Mouse (Mus musculus): ENCODE results near the gene Tubb2b.
A peak's percentile ranks its signal among the peaks of the same experiment; 100 is the strongest.

Tubb2b gene

DNA sequence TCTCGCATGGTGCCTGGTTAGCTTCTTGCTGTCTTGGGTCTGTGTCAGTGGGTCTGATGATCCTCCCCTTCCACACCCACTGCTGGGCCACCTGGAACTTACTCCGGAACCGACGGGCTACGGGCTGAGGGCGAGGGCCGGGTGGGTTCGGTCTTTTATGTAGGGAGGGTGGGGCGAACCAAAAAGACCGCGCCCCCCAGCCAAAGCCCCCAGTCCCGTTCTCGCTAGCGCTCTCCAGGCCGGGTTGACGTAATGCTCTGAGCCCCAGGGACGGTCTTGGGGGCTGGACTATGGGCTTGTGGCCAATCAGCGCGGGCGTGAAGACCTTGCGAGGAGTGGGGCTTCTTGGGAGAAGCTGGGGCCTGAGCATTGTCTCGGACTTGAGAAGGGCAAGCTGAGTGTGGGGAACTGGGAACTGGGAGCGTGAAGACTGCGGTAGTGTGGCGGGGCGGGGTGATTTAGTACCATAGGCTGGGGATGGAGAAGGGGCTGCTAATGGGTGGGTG lies at the start of gene Tubb2b:
Gene Tubb2b, minus strand, starts transcription at position 241 of the 506 bp plus-strand sequence.
- DNase-seq (ENCODE audit: low spot score) = peak; percentile 88

DNA sequence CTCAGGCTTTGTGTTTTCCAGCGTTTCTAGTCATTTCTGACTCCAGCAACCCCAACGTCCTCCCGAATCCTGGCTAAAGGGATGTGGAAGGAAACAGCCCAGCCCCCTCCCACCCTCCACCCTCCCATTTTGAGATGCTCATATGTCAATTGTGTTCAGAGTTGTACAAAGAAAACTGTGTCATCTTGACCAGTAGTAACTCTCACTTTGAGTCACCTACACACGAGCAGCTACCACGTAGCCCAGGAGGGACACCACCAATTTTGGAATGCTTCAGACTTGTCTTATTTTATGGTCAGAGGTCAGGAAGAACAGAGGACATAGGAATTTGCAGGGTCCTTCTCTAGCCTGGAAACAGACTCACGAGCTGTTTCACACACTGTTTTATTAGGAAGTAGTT lies 43.8 kb upstream of the Tubb2b start:
- DNase-seq (ENCODE audit: low spot score) = no peak

DNA sequence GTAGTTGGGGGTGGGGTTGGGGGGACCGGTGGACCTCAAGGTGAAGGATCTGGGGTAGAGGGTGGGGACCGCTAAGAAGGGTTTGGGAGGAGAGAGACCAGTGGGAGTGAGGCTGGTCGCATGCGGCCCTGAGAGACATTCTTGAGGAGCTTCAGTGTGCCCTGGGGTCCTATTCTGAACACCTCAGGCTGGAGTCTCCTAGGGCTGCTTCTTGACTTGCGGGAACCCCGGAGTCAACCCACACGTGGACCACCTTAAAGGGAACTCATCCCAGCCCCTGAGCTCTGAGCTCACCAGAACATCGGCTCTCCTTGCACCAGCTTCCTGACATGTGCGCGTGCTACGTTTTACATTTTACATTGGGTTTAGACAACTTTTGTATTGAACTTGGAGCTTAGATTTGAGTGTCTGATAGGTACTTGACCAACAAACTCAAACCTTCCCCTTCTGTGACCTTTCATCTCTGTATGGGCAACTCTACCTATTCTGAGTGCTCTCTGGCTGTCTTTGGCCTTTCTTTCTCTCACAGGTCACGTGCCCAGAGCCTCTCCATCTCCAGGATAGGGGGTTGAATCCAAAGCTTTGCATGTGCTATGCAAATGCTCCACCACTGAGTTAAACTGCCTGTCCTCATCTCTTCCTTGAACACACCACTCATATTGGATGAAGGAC lies 33.2 kb upstream of the Tubb2b start:
- no peak for DNase-seq (ENCODE audit: low spot score)

DNA sequence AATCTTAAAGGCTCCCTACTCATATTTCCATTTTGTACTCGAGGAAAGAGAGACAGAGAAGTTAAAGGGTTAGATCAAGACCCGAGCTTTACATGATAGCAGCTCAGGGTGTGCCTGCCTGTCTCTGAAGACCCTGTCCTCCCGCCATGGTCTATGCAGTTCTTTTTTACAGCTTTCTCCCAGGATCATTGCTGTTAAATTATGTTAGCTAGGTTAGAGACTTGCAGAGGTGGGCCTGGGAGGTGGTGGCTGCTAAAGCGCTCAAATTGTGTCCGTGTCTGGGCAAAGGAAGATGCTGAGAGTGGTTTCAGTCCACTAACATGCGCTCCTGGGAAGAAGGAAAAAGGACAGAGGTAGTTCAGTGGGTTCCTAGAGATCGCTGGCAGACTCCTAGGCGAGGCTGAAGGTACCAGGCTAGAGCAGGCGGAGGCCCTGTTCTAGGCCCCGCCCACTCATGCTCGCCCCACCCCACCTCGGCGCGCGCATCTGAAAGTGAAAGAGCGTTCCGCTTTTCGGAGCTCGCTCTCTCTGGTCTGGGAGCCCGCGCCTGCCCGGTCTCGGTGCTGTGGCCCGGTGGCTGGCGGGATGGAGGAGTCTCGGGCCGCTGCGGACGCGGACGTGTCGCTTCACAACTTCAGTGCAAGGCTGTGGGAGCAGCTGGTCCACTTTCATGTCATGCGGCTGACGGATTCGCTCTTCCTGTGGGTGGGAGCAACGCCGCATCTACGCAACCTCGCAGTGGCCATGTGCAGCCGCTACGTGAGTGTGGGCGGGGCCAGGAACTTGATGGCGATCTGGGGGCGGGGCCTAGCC lies 32.4 kb upstream of the Tubb2b start, which contains the start of gene Psmg4:
Gene Psmg4, plus strand, starts transcription at position 474 of the 813 bp plus-strand sequence.
- DNase-seq (ENCODE audit: low spot score) = peak; percentile 95

DNA sequence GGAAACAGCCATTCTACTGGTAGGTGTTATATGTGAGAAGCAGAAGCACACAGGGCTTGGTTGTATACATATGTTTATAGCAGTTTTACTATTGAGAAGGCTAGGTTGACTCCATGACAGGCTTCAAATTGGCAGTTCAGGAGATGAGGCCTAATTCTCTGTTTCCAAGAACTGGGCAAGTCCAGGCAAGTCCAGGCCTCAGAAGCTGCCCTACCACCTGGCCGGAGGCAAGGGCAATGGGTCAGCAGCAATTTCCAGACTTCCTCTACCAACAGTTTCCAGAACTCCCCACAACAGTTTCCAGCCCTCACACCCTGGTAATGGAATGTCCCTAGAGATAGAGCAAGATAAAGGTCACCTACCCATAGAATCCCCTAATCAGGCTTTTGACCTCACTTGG lies 29.7 kb upstream of the Tubb2b start:
- DNase-seq (ENCODE audit: low spot score) = no peak

DNA sequence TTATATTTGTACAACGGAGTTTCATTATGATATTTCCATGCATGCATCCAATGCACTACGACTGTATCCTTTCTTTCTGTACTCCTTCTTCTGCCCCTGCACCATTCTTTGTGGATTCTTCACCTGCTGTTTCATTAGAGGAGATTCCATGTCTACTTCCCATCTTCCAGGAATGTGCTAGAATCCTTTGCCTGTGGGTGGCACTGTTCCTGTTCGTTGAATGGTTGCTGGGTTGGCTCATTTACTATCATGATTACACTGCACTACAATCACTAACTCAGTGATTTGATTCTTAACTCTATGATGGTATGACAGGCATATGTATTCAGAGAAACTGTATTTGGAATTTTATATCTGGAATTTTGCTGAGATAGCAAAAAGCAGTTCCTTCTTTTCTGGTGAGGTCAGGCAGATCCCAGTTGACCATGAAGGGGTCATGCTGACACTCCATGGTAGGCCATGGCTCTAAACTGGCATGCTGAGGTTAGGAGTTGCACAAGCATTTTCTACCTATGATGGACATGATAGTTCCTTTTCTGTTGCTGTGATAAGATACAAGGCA lies 27.4 kb upstream of the Tubb2b start:
- no peak for DNase-seq (ENCODE audit: low spot score)

DNA sequence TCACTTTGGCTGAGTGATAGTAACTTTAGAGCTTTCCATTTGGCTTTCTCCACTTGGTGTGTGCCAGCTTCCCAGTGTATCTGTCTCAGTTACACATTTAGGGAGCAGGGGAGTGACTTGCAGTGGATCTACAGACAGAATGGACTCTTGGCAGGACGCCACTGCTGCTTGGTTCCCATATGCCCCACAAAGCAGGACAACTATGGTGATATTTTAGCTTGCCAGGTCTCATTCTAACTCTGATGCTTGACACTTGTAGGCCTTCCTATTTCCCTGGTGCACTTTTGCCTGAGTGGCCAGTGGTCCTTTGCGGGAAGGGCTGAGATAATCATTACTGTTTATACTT lies 26.5 kb upstream of the Tubb2b start:
- no peak for DNase-seq (ENCODE audit: low spot score)

DNA sequence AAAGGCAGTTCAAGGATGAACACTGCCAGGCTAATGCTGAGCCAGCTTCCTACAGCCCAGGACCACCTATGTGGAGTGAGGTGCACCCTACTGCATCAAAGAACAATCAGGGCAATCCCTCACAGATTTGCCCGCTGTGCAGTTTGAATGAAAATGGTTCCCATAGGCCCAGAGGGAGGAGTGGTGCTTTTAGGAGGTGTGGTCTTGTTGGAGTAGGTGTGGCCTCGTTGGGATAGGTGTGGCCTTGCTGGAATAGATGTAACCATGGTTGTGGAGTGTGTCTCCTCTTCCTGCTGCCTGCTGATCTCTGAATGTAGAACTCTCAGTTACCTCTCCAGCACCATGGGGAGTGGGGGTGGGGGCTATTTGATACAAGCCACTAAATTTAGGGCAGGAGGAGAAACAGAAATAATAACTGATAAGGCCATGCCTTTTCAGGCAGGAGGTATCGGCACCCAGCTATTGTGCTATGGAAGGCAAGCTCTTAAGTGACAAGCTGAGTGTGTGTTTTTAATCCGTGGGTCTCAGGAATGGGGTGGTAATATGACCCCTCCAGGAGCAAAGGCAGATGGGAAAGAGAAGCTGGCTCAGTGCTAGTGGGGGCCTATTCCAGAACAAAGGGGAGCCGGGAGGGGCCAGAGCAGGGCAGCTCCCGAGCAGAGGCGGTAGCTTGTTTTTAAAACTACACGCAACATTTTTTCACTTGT lies 26.0 kb upstream of the Tubb2b start:
- no peak for DNase-seq (ENCODE audit: low spot score)

DNA sequence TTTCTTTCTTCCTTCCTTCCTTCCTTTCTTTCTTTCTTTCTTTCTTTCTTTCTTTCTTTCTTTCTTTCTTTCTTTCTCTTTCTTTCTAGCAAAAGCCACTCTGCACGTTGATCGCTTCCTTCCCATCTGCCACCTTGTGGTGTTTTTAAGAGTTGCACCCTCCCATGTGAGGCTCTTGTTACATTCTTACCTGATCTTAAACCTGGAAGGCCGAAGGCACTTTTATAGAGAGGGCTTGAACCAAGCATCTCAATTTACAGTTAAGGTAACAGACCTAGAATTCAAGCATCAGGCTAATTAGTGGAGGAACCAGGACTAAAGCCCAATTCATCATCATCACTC lies 24.6 kb upstream of the Tubb2b start:
- no peak for DNase-seq (ENCODE audit: low spot score)

DNA sequence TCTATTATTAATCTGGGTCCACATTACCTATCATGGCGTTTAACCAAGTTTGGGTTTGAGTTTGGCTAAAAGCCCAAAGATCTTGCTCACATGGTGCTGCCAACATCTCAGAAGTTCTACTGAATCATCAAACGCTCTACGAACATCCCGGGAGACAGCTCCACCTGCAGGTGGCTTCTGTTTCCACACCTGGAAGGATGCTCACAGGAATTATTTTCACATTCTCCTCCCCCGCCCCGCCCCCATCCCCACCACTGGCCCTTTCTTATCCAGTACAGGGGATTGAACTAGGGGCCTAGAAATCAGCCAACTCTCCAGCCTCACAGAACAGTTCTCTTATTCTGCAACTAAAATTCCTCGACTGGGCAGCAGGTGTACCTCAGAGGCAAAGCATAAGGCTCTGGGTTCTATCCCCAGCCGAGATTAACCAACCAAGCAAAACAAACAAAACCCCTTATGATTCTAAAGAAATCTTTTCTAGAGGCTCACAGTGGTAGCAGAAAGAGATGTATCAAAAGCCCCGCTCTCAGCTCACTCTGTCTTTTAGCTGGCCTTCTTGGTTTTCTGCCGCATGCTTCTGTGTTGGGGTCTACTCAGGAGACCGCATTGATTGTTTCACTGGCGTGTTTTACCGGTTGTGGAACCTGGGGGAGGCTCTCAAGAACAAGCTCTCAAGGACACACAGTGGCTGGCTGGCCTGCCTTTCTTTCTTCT lies 24.1 kb upstream of the Tubb2b start:
- peak; percentile 58 for DNase-seq (ENCODE audit: low spot score)

DNA sequence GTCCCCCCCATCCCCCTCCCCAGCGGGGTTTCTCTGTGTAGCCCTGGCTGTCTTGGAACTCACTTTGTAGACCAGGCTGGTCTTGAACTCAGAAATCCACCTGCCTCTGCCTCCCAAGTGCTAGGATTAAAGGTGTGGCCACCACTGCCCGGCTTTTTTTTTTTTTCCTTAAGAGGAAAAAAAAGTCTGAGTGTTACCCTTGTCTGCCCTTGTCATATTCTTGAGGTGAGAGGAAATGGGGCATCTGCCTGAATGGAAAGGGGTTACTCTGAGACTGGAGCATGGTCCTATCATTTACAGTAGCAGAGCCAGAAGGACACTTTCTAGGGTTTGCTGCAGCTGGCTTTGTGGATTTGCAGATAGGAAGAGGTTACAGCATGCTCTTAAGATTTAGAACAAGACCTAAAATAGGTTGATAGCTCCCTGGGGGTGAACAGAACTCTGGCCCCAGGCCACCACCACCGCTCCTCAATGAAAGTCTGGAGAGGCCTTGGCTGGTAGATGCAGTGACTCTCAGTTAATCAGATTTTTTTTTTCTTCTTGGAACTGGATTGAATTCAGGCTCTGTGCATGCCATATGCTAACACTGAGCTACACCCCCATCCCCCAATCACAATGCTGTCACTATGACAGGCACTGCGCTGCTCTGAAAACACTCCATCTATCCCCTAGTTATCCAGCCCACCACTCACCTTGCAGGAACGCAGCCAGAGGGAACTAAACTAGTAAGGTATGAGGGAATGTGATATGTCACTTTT lies 23.2 kb upstream of the Tubb2b start:
- DNase-seq (ENCODE audit: low spot score) = no peak

DNA sequence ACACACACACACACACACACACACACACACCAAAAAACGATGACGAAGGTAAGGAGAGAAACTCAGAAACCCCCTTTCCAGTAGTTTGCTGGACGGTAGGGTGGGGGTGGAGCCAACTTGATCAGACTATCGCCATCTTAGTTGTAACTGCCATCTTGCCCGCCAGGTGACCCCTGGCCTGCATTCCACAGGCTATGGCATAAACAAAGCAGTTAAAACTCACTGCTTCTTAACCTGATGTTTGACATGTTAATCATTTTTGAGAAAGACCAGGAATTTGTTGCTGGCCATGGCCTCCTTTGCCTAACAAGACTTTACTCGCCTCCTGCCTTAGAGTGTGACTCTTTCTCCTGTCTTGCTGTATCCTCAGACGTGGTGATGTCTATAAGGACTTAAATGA lies 22.4 kb upstream of the Tubb2b start:
- peak; percentile 50 for DNase-seq (ENCODE audit: low spot score)

DNA sequence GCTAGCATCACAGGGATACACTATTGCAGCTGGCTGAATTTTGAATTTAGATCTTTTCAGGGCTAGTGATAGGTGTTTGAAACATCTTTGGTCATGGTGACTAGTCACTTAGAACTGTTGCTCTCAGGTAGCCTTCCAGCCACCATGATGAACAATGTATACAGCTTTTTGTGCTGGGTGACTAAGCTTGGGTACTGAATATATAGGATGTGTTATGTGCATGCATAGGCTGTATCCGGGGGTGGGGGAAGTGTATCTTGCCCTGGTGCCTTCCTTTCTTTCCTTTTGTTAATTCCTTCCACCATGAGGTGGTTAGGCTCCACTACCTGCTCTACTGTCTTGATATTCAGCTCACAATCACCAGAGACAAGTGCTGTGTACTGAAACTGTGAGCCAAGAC lies 21.2 kb upstream of the Tubb2b start:
- DNase-seq (ENCODE audit: low spot score) = no peak

DNA sequence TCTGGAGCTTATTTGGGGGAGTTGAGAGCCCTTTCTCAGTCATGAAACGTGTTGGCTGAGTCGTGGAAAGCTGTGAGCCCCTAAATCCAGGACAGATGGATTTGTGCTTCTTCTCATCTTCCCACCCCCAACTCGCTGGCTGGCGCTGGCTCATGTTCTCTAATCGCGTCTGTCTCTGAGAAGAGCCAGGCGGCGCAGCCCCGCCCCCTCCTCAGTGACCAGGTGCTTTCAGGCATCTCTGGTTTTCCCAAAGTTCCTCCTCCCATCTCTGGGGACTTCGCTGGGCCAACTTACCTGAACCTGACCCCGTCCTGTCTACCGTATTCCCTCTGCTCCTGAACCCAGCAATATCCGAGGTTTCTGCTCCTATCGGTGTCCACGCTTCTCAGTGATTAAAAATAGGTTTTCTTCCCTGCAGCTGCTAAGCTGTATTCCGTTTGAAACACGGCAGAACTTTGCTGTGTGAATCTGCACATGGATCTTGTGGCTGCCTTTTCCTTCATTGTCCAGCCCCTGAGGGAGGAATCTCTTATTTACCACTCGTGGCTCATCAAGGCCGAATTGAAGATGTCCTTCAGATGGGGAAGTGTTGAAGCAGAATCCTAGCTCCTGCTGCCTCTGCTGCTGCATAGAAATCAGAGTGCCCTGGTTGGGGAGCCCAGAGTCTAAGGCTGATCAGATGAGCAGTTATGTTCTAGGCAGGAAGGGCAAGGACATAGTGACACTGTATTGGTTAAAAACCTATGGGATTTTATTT lies 20.2 kb upstream of the Tubb2b start:
- DNase-seq (ENCODE audit: low spot score) = peak; percentile 56

DNA sequence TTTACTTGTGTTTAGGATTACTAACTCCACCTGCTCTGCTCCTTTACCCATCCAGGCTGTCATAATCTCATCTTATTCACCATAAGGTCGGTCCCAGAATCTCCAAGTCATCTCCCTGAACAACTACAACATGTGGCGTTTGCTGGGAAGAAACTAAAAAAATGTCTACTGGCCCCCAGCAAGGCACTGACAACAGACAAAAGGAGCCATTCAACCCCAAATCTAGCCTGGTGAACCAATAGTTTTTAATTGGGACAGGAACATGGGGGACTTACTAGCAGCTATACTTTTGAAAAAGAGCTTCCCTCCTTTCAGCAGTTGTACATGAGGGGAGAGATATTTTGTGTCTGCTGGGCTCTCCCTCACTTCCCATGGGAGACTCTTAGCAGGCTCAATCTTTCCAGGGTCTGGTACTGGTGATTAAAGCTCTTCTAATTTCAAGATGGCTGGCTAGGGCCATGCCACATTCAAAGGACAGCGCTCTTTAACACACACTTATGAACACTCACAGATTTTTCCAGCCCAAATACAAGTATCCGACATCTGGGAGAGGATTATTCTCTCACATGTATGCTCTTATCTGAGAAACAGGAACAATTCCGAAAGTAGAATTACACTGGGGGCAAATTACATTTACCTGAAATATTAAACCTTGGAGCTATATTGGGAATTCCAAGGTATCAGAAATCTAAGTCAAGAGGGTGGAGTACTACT lies 19.4 kb upstream of the Tubb2b start:
- DNase-seq (ENCODE audit: low spot score) = no peak

DNA sequence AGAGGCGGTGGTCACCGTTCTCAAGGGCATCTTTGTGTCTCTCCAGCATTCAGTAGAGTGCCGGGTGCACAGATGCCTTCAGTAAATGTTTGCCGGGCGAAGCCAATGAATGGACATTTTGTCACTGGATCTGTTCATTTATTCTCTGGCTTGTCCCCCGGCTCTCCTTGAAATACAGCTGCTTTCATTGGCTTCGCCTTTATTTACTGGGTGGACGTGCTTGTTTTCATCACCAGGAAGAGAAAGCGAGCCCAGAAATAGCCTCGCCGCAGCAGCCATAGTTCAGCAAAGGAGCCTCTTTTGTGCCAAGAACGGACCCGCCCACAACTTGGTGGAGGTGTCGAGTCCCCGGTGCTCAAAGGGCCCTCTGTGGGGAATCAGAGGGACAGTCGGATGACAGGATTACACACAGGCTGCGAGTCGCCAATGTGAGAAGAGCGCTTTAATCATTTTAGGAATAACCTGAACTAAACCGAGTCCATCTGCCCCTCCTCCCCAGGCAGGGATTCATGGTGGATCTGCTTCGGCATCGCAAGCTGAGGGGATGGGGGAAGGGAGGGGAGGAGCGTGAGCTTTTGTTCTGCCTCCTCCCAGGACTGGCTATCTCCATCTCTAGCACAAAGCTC lies 18.6 kb upstream of the Tubb2b start:
- DNase-seq (ENCODE audit: low spot score) = peak; percentile 49

DNA sequence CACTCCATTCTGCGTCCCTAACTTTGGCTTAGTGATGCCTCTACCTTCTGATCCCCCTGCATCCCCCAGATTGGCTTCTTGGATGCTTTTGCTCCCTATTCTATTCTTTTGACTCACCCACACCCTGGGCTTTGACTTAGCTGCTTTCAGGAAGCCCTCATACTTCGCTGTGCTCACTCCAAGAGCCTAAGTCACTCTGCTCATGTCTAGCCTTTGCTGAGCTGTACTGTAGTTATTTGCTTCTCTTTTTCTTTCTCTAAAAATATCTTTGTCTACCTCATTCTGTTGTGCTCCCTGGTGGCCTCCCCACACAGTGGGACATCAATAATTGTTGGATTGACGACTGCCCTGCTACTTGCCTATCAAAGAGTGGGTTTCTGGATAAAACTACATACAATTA lies 17.9 kb upstream of the Tubb2b start:
- no peak for DNase-seq (ENCODE audit: low spot score)

DNA sequence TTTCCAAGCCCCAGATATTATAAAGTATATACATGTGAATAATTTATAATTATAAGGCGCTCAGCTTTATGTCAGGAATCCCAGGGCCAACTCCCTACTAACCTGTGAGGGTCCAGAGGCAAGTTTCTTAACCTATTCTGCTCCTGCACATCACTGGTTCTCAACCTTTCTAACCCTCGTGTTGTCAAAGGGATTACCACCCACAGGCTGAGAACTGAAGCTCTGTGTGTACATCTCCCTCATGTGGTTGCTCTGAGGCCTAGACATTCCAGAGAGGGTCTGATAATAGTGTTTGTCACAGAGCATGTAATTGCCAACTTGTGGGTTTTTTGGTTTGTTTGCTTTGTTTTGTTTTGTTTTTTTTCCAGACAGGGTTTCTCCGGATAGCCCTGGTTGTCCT lies 16.6 kb upstream of the Tubb2b start:
- DNase-seq (ENCODE audit: low spot score) = no peak

DNA sequence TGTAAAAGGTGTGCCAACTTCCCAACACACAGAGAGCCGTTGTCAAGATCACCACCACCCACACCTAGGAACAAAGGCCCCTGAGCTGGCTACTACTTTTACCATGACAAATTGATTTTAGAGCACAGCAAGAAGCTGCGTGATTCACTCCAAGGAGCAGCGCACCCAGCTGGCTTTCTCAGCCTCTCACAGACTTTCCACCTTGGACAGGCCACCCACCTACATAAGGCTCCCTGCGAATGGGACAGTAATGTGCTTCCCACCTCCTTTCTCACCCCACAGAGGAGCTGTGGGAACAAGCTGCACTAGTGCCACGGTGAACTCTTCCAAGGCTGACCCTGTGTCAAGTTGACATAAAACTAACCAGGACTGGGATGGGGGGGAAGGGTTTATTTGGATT lies 13.1 kb upstream of the Tubb2b start:
- DNase-seq (ENCODE audit: low spot score) = no peak
